Mouse (Mus musculus): ENCODE measurements at regions not wholly inside any gene's neighbourhood (a gene's known extent, or its start where the extent isn't known, plus 50 kb on each side); places are given as distances from the start of the nearest gene placed in this dataset.
A peak's percentile ranks its signal among the peaks of the same experiment; 100 is the strongest.

- no peak for TF ChIP-seq CTCF (IDR thresholded peaks at IDR 0.05; ENCODE audit: control insufficient read depth, insufficient read depth, insufficient read length)
- TF ChIP-seq CEBPB (IDR thresholded peaks at IDR 0.05; ENCODE audit: low read depth) = no peak
- no peak for TF ChIP-seq MYOG (IDR thresholded peaks at IDR 0.05; ENCODE audit: control insufficient read depth, extremely low read depth, insufficient read length)
- no peak for TF ChIP-seq FOSL1 (IDR thresholded peaks at IDR 0.05; ENCODE audit: insufficient read depth, low read length, poor library complexity, severe bottlenecking)
- no peak for TF ChIP-seq USF1 (IDR thresholded peaks at IDR 0.05; ENCODE audit: low read depth)
- TF ChIP-seq MYOD1 (IDR thresholded peaks at IDR 0.05; ENCODE audit: control insufficient read depth, insufficient read length, low read depth) = peak; percentile 40
- no peak for TF ChIP-seq MAX (IDR thresholded peaks at IDR 0.05)
Observed at GRCm38 (mm10) chr9:41481611-41482266, 320.2 kb upstream of the Ubash3b start.

All from C2C12 (cell line).